Comparison of ENCODE assay signal across 27 mouse cellular contexts in genomic region chr3:57696249-57696648, GRCm38 (mm10). TPM values are rescaled to one million over a fixed set of nuclear protein-coding genes. Genes with fewer than 3 reads are reported as not detected.
DNase-seq lines count a peak whose midpoint lies in the region; ATAC-seq and TF ChIP-seq lines count a peak whose summit lies in the region.
"Had no signal": no experiment of that assay in that cellular context is flagged by ENCODE, and none has a peak within 500 bp of the region (broad histone marks: within the 10 kb centered on the region; RNA-seq: fewer than 3 reads in every experiment).

No protein-coding gene starts in this region.

- H3K9ac ChIP-seq in liver, embryonic 15.5 days = no peak overlapping the region
- H3K9ac ChIP-seq: hindbrain, embryonic 13.5 days; intestine, embryonic 15.5 days; limb, embryonic 13.5 days; midbrain, embryonic 15.5 days had no signal

- H3K27me3 ChIP-seq in spleen, adult 2 months (ENCODE audit: control insufficient read depth, insufficient read depth, low read length) = no peaks in the 10 kb centered on the region
- H3K27me3 ChIP-seq in liver, embryonic 15.5 days = no peaks in the 10 kb centered on the region
- H3K27me3 ChIP-seq: hindbrain, embryonic 13.5 days; intestine, embryonic 15.5 days; limb, embryonic 13.5 days; midbrain, embryonic 15.5 days had no signal

- H3K4me1 ChIP-seq in spleen, adult 2 months (ENCODE audit: control insufficient read depth, insufficient read depth, insufficient read length) = peaks cover 14% of the 10 kb centered on the region; the same call in 1 of the 2 replicates
- no peaks in the 10 kb centered on the region for H3K4me1 ChIP-seq in liver, embryonic 15.5 days (replicated peaks)
- H3K4me1 ChIP-seq: hindbrain, embryonic 13.5 days; intestine, embryonic 15.5 days; limb, embryonic 13.5 days; midbrain, embryonic 15.5 days had no signal

- no peak overlapping the region for H3K4me2 ChIP-seq in liver, embryonic 15.5 days
- H3K4me2 ChIP-seq: heart, embryonic 11.5 days; hindbrain, embryonic 13.5 days; intestine, embryonic 15.5 days; limb, embryonic 13.5 days; midbrain, embryonic 15.5 days had no signal

- TF ChIP-seq CTCF in spleen, adult 2 months (IDR thresholded peaks at IDR 0.05; ENCODE audit: extremely low read depth, insufficient read depth, insufficient read length, insufficient replicate concordance) = no peak

- no peak overlapping the region for H3K4me3 ChIP-seq in spleen, adult 2 months (ENCODE audit: extremely low read depth, insufficient read depth, insufficient read length)
- H3K4me3 ChIP-seq in liver, embryonic 15.5 days (replicated peaks) = no peak overlapping the region
- H3K4me3 ChIP-seq: hindbrain, embryonic 13.5 days; intestine, embryonic 15.5 days; layer of hippocampus, adult 2 months; limb, embryonic 13.5 days; midbrain, embryonic 15.5 days; myocyte had no signal

- 0 out of 2 replicates have a peak, but pooled peaks have one; percentile 18 for ATAC-seq in liver, embryonic 15.5 days (ENCODE audit: insufficient read depth)
- no peak for ATAC-seq in inflammation-experienced regulatory T-cells, adult 6 months
- ATAC-seq: CD4-positive, CD25-positive, alpha-beta regulatory T cell, adult 4 months; forebrain, embryonic 16.5 days; intestine, embryonic 15.5 days; midbrain, embryonic 15.5 days had no signal

- 0 out of 2 replicates have a peak overlapping the region, but pooled peaks have one; percentile 1 for H3K27ac ChIP-seq in spleen, adult 2 months (ENCODE audit: insufficient read depth, low read length)
- H3K27ac ChIP-seq in liver, embryonic 15.5 days (replicated peaks) = peak overlapping the region; percentile 78
- H3K27ac ChIP-seq: hindbrain, embryonic 13.5 days; intestine, embryonic 15.5 days; layer of hippocampus, adult 2 months; limb, embryonic 13.5 days; midbrain, embryonic 15.5 days had no signal

- peak; percentile 32 for DNase-seq in kidney, adult 11 months
- DNase-seq in kidney, postnatal 4 days = no peak
- no peak for DNase-seq in spleen, adult 2 months (ENCODE audit: low read depth in 1 of 2, low spot score in 2 of 2)
- no peak for DNase-seq in spleen, adult 18-20 months
- no peak for DNase-seq in urinary bladder, postnatal 25 days (ENCODE audit: low spot score)
- no peak for DNase-seq in frontal cortex, postnatal 25 days (ENCODE audit: low spot score in 2 of 2)
- DNase-seq: adrenal gland, postnatal 14 days; cerebellum, postnatal 10 days; embryo, embryonic 11 days; heart, postnatal 10 days; layer of hippocampus, postnatal 36 days; right cerebral cortex, postnatal 14 days; thymus, postnatal 14 days had no signal

- TF ChIP-seq POLR2A in spleen, adult 2 months (IDR thresholded peaks at IDR 0.05; ENCODE audit: low read depth, low read length) = no peak

- H3K36me3 ChIP-seq in spleen, adult 2 months (ENCODE audit: control insufficient read depth, insufficient read depth, low read length) = no peaks in the 10 kb centered on the region
- H3K36me3 ChIP-seq in liver, embryonic 15.5 days (replicated peaks) = no peaks in the 10 kb centered on the region
- H3K36me3 ChIP-seq: G1E; hindbrain, embryonic 13.5 days; intestine, embryonic 15.5 days; limb, embryonic 13.5 days; midbrain, embryonic 15.5 days had no signal

- H3K9me3 ChIP-seq in liver, embryonic 15.5 days (replicated peaks) = no peaks in the 10 kb centered on the region
- H3K9me3 ChIP-seq: G1E; hindbrain, embryonic 13.5 days; intestine, embryonic 15.5 days; limb, embryonic 13.5 days; midbrain, embryonic 15.5 days had no signal

- WGBS in spleen, adult 2 months = 46% methylated on average over 4 of the region's 4 CpGs
- 52% methylated on average over 4 of the region's 4 CpGs for WGBS in liver, embryonic 15.5 days (ENCODE audit: insufficient replicate concordance)

RNA-seq across cellular contexts. Expression of gene Ankub1, which starts 3.6 kb away (rescaled TPM):
- not detected in 2 replicates for polyA plus RNA-seq in spleen, adult 2 months (2012; rRNA removed)
- not detected in 2 replicates for polyA plus RNA-seq in liver, embryonic 15.5 days (2015; fragmentation: Nextera tagmentation; extraction: Ambion mirVana)
- polyA plus RNA-seq in inflammation-experienced regulatory T-cells, adult 6 months (2017; shearing (Covaris generic)) = under 1 TPM in 1 of 3 experiments, not detected in 2; 0.35 TPM
- polyA plus RNA-seq: CD4-positive, CD25-positive, alpha-beta regulatory T cell, adult 4 months; G1E; gonadal fat pad, adult 2 months; myocyte; neural tube, embryonic 14.5 days had no signal

RNA-seq across cellular contexts. Expression of gene Rnf13, which starts 39.6 kb away (rescaled TPM):
- 20.7 and 28.1 TPM in 2 replicates for polyA plus RNA-seq in spleen, adult 2 months (2012; rRNA removed)
- 37.0 and 39.8 TPM in 2 replicates for polyA plus RNA-seq in liver, embryonic 15.5 days (2015; fragmentation: Nextera tagmentation; extraction: Ambion mirVana)
- polyA plus RNA-seq in inflammation-experienced regulatory T-cells, adult 6 months (2017; shearing (Covaris generic)) = 10 to 100 TPM; 53.0 to 85.5 (median 65.8) TPM

RNA-seq across cellular contexts. Expression of gene Commd2, which starts 44.7 kb away (rescaled TPM):
- 10.4 and 11.5 TPM in 2 replicates for polyA plus RNA-seq in spleen, adult 2 months (2012; rRNA removed)
- 23.4 and 28.4 TPM in 2 replicates for polyA plus RNA-seq in liver, embryonic 15.5 days (2015; fragmentation: Nextera tagmentation; extraction: Ambion mirVana)
- polyA plus RNA-seq in inflammation-experienced regulatory T-cells, adult 6 months (2017; shearing (Covaris generic)) = 10 to 100 TPM; 68.5 to 75.1 (median 69.8) TPM
